Mouse (Mus musculus) right cerebral cortex, postnatal 36 days (tissue): Measurements from ENCODE around the gene Sdk2.

Source experiments
- DNase-seq, 2 experiments: peaks; one replicate each; pipeline ENCODE4 v3.0.0; 2022; ENCODE audit warnings: low spot score in 2 of 2, mixed read lengths in 1 of 2

The Sdk2 gene

GRCm38 (mm10) chr11:113742998-113743397, 323.8 kb downstream of the Sdk2 start:
- no peak for DNase-seq

GRCm38 (mm10) chr11:113740100-113740499, 326.7 kb downstream of the Sdk2 start:
- no peak for DNase-seq

GRCm38 (mm10) chr11:113739213-113739612, 327.6 kb downstream of the Sdk2 start:
- no peak for DNase-seq

GRCm38 (mm10) chr11:113737912-113738311, 328.9 kb downstream of the Sdk2 start:
- DNase-seq = no peak

GRCm38 (mm10) chr11:113737553-113737854, 329.3 kb downstream of the Sdk2 start:
- DNase-seq = no peak

- DNase-seq = no peak
Observed at GRCm38 (mm10) chr11:113736848-113737552, 329.8 kb downstream of the Sdk2 start.

- DNase-seq = no peak
Observed at GRCm38 (mm10) chr11:113735151-113735550, 331.7 kb downstream of the Sdk2 start.

- no peak for DNase-seq
Observed at GRCm38 (mm10) chr11:113733631-113734364, 333.0 kb downstream of the Sdk2 start.

- DNase-seq = no peak
Observed at GRCm38 (mm10) chr11:113731945-113732612, 334.8 kb downstream of the Sdk2 start.

GRCm38 (mm10) chr11:113730879-113731278, 336.0 kb downstream of the Sdk2 start:
- no peak for DNase-seq

- no peak for DNase-seq
Observed at GRCm38 (mm10) chr11:113729917-113730316, 336.9 kb downstream of the Sdk2 start.

- DNase-seq = no peak
Observed at GRCm38 (mm10) chr11:113729239-113729638, 337.6 kb downstream of the Sdk2 start.

GRCm38 (mm10) chr11:113727992-113728391, 338.9 kb downstream of the Sdk2 start:
- no peak for DNase-seq

- no peak for DNase-seq
Observed at GRCm38 (mm10) chr11:113726994-113727888, 339.6 kb downstream of the Sdk2 start.
